Mouse (Mus musculus) midbrain, postnatal 0 days (tissue): Measurements from ENCODE around the gene Gm10318. TPM values are rescaled to one million over a fixed set of nuclear protein-coding genes. Genes with fewer than 3 reads are reported as not detected.
A peak's percentile ranks its signal among the peaks of the same experiment; 100 is the strongest.

Experiments used
- ATAC-seq: fragments of 200-750 bp; cut with Nextera tagmentation; 2 replicates; pipeline ENCODE4 v1.8.0; 2017; ENCODE audit warnings: moderate number of reproducible peaks, mild to moderate bottlenecking, moderate TSS enrichment, moderate library complexity; ENCODE audit not compliant: low FRiP score
- DNase-seq: peaks from one replicate; pipeline ENCODE4 v3.0.0-alpha.2; 2015; ENCODE audit warnings: low spot score
- H3K27ac ChIP-seq: fragments of 300-500 bp; sonication (generic); 2 replicates; pipeline ENCODE4 v1.5.1; 2014; ENCODE audit warnings: low read depth, mild to moderate bottlenecking, low read length, mixed read lengths
- H3K27me3 ChIP-seq: fragments of 300-500 bp; sonication (generic); 2 replicates; pipeline ENCODE4 v1.6.1; 2014; ENCODE audit warnings: low read length, control low read depth, mixed read lengths; ENCODE audit not compliant: insufficient read depth
- H3K36me3 ChIP-seq: fragments of 300-500 bp; sonication (generic); 2 replicates; pipeline ENCODE4 v1.6.1; 2014; ENCODE audit warnings: low read length, control low read depth, mixed read lengths; ENCODE audit not compliant: insufficient read depth
- H3K4me1 ChIP-seq: fragments of 300-500 bp; sonication (generic); 2 replicates; pipeline ENCODE4 v1.6.1; 2014; ENCODE audit warnings: mild to moderate bottlenecking, control low read depth, antibody characterized with exemption, low read length, mixed read lengths; ENCODE audit not compliant: insufficient read depth
- H3K4me2 ChIP-seq: fragments of 300-500 bp; sonication (generic); 2 replicates; pipeline ENCODE4 v1.6.1; 2014; ENCODE audit warnings: low read depth, mild to moderate bottlenecking, low read length, mixed read lengths; ENCODE audit not compliant: poor library complexity, severe bottlenecking
- H3K4me3 ChIP-seq: fragments of 300-500 bp; sonication (generic); 2 replicates; pipeline ENCODE4 v1.5.1; 2014; ENCODE audit warnings: low read depth, mild to moderate bottlenecking, low read length, moderate library complexity
- H3K9ac ChIP-seq: fragments of 300-500 bp; sonication (generic); replicated peaks from 2 replicates; pipeline ENCODE4 v1.6.1; 2014; ENCODE audit warnings: mild to moderate bottlenecking, low read length, moderate library complexity, mixed read lengths; ENCODE audit not compliant: poor library complexity, severe bottlenecking
- H3K9me3 ChIP-seq: fragments of 300-500 bp; sonication (generic); 2 replicates; pipeline ENCODE4 v1.6.1; 2016; ENCODE audit warnings: low read length, control low read depth
- CTCF ChIP-seq: IDR thresholded peaks from 2 replicates; pipeline ENCODE4 v1.5.1; 2016; ENCODE audit warnings: antibody characterized with exemption, mild to moderate bottlenecking
- WGBS: fragments of 180-500 bp; shearing (Covaris S2); extraction: QIAGEN DNeasy Blood & Tissue Kit; methylation state at CpG from one replicate; pipeline ENCODE4 v1.1.7; 2014; 5-methylcytosine and 5-hydroxymethylcytosine counted together
- polyA plus RNA-seq: library from polyadenylated mRNA; unstranded; fragments of >200 nt; fragmentation: Nextera tagmentation; extraction: Ambion mirVana; gene quantifications from 2 replicates; pipeline ENCODE4 v1.2.1, GENCODE M21; 2015
- total RNA-seq: library from RNA; depleted of rRNA; stranded (reverse); fragments of >200 nt; gene quantifications from 2 replicates; pipeline ENCODE4 v1.2.3, GENCODE M21; 2014

Gm10318 gene
- total and polyA plus RNA-seq, 2 experiments from 2014 or later = not detected

GRCm38 (mm10) chr10:77878985-77879384 lies 26.3 kb downstream of the Gm10318 start:
- no peaks in the 10 kb centered on the region for H3K27me3 ChIP-seq
- H3K9me3 ChIP-seq = no peaks in the 10 kb centered on the region
- WGBS = 55% methylated on average over 6 of the region's 6 CpGs
- no peak for DNase-seq
- TF ChIP-seq CTCF = peak; percentile 46
- no peaks in the 10 kb centered on the region for H3K4me1 ChIP-seq
- no peak overlapping the region for H3K4me3 ChIP-seq
- no peak overlapping the region for H3K9ac ChIP-seq
- no peak overlapping the region for H3K27ac ChIP-seq
- ATAC-seq = no peak
- no peak overlapping the region for H3K4me2 ChIP-seq
- no peaks in the 10 kb centered on the region for H3K36me3 ChIP-seq

GRCm38 (mm10) chr10:77880305-77880704 lies 27.6 kb downstream of the Gm10318 start:
- H3K4me3 ChIP-seq = no peak overlapping the region
- no peak overlapping the region for H3K27ac ChIP-seq
- no peak overlapping the region for H3K4me2 ChIP-seq
- no peaks in the 10 kb centered on the region for H3K9me3 ChIP-seq
- DNase-seq = no peak
- no peaks in the 10 kb centered on the region for H3K4me1 ChIP-seq
- ATAC-seq = no peak
- no peak overlapping the region for H3K9ac ChIP-seq
- no peaks in the 10 kb centered on the region for H3K27me3 ChIP-seq
- TF ChIP-seq CTCF = no peak
- WGBS = 81% methylated on average over 3 of the region's 3 CpGs
- no peaks in the 10 kb centered on the region for H3K36me3 ChIP-seq

- Histone ChIP-seq H3K9me3 (no peaks in the 10 kb centered on the region), H3K4me3 (no peak overlapping the region), H3K36me3 (no peaks in the 10 kb centered on the region), H3K27me3 (no peaks in the 10 kb centered on the region), H3K4me1 (no peaks in the 10 kb centered on the region), H3K9ac (no peak overlapping the region), H3K4me2 (no peak overlapping the region), H3K27ac (no peak overlapping the region)
- DNase-seq (no peak), ATAC-seq (no peak)
- 88% methylated on average over 5 of the region's 5 CpGs for WGBS
- TF ChIP-seq CTCF = no peak; the same call in 1 of the 2 replicates
Observed at GRCm38 (mm10) chr10:77882553-77882952, 29.9 kb downstream of the Gm10318 start.

GRCm38 (mm10) chr10:77886007-77886747 lies 33.5 kb downstream of the Gm10318 start:
- Histone ChIP-seq H3K27me3 (no peaks in the 10 kb centered on the region), H3K9me3 (no peaks in the 10 kb centered on the region; the same call in 1 of the 2 replicates), H3K27ac (no peak overlapping the region), H3K36me3 (no peaks in the 10 kb centered on the region), H3K4me3 (no peak overlapping the region), H3K9ac (no peak overlapping the region), H3K4me2 (no peak overlapping the region), H3K4me1 (no peaks in the 10 kb centered on the region)
- peak; percentile 63 for TF ChIP-seq CTCF
- DNase-seq (peak; percentile 26), ATAC-seq (no peak)
- 56% methylated on average over 12 of the region's 12 CpGs for WGBS

GRCm38 (mm10) chr10:77890987-77891565 lies 38.4 kb downstream of the Gm10318 start:
- H3K27me3 ChIP-seq = no peaks in the 10 kb centered on the region
- H3K36me3 ChIP-seq = no peaks in the 10 kb centered on the region
- DNase-seq (no peak), ATAC-seq (no peak)
- no peak overlapping the region for H3K9ac ChIP-seq
- WGBS = 84% methylated on average over 8 of the region's 8 CpGs
- TF ChIP-seq CTCF = no peak
- no peaks in the 10 kb centered on the region for H3K4me1 ChIP-seq
- no peak overlapping the region for H3K4me3 ChIP-seq
- no peak overlapping the region for H3K4me2 ChIP-seq
- no peaks in the 10 kb centered on the region; the same call in 1 of the 2 replicates for H3K9me3 ChIP-seq
- H3K27ac ChIP-seq = no peak overlapping the region

- H3K4me3 ChIP-seq = no peak overlapping the region
- peak; percentile 28; the same call in 1 of the 2 replicates for TF ChIP-seq CTCF
- no peaks in the 10 kb centered on the region for H3K27me3 ChIP-seq
- peak overlapping the region; percentile 27; the same call in 1 of the 2 replicates for H3K27ac ChIP-seq
- DNase-seq (peak; percentile 20), ATAC-seq (peak; percentile 31; the same call in 1 of the 2 replicates)
- H3K9me3 ChIP-seq = no peaks in the 10 kb centered on the region
- no peak overlapping the region for H3K9ac ChIP-seq
- H3K4me1 ChIP-seq = no peaks in the 10 kb centered on the region
- peaks cover 4% of the 10 kb centered on the region for H3K36me3 ChIP-seq
- H3K4me2 ChIP-seq = no peak overlapping the region
- WGBS = 49% methylated on average over 5 of the region's 5 CpGs
Observed at GRCm38 (mm10) chr10:77895562-77895961, 42.9 kb downstream of the Gm10318 start.
